Mouse (Mus musculus) bone marrow macrophage, adult 2 months (primary cell): ENCODE results near the gene Cad.

ENCODE experiments used
- CTCF ChIP-seq: IDR thresholded peaks from 2 replicates; pipeline ENCODE4 v1.5.1; 2012; ENCODE audit warnings: low read depth, mild to moderate bottlenecking, low read length, moderate library complexity
- POLR2A ChIP-seq: IDR thresholded peaks from 2 replicates; pipeline ENCODE4 v1.6.1; 2012; ENCODE audit warnings: mild to moderate bottlenecking, low read depth, low read length, borderline replicate concordance

- TF ChIP-seq CTCF, result no peak
- no peak for TF ChIP-seq POLR2A
Measured at GRCm38 (mm10) chr5:31082935-31083625, 28.5 kb downstream of the Cad start.
